Mouse (Mus musculus) adrenal gland, adult 18-20 months (tissue): ENCODE measurements around the gene Negr1. TPM values are rescaled to one million over a fixed set of nuclear protein-coding genes. Genes with fewer than 3 reads are reported as not detected.

Source experiments
- DNase-seq, 2 experiments: peaks; one replicate each; pipeline ENCODE4 v3.0.0; 2021 to 2022; ENCODE audit warnings: low spot score in 2 of 2
- long read RNA-seq, 2 experiments: library from polyadenylated mRNA; stranded (forward); transcript quantifications; one replicate each; pipeline ENCODE4 v2.0.0; 2021
- total RNA-seq, 2 experiments: library from RNA; stranded (reverse); gene quantifications; 1 replicate in 1 of 2; 2 replicates in 1 of 2; pipeline ENCODE4 v1.2.3; 2021

The Negr1 gene
- total RNA-seq: 10 to 100 TPM; 10.2 to 15.4 TPM
- long read RNA-seq, experiment 1, partial matches to known transcripts: 2 of 2 reads
- long read RNA-seq, experiment 1, other reads (novel, unspliced or antisense): 0 of 2 reads
- long read RNA-seq, experiment 2, partial matches to known transcripts: 0 of 2 reads
- long read RNA-seq, experiment 2, other reads (novel, unspliced or antisense): 2 of 2 reads

GRCm38 (mm10) chr3:156561524-156562423, at the start of gene Negr1:
Gene Negr1 (plus strand): TSS chr3:156561794.
- DNase-seq: peak; percentile 16 to 38

GRCm38 (mm10) chr3:156526461-156526933, 35.1 kb upstream of the Negr1 start:
- no peak for DNase-seq

- no peak for DNase-seq
These were observed 34.2 kb upstream of the Negr1 start for GRCm38 (mm10) chr3:156527231-156527995.

DNA sequence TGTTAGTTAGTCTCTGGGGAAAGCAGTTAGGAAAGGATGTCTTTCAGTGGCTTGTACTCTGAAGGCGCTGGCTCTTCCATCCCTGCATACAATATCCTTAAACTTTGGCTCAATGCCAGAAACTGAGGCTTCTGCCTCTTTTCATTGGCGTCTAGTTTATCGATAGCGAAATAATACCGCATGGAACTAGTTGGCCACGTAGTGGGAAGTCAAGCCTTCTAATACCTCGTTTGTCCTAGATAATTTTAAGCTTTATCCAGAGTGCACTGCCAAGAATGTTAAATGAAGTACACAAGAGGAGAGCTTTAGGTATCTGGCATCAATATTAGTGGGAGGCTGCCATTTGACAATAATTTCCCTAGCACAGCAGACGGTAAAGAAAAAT, 2.2 kb upstream of the Negr1 start:
- no peak for DNase-seq

GRCm38 (mm10) chr3:156559826-156560471, 1.6 kb upstream of the Negr1 start:
- DNase-seq: no peak

DNA sequence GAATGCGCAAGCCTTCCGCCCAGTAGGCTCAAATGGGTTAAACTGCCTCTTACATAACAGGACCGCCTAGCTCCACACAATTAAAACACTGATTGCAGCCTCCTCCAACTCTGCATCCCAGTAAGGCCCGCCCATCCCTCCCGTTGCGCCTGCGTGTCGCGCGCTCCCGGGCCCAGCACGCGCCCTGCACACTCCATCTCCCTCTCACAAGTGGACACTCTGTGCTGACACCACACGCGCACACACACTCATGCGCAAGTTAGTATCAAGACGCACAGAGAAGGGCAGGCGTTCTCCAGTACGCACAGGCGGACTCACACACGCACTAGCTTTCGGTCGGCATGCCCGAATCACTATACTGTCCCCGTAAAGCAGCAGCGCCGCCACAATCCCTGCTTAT, 828 bp upstream of the Negr1 start:
- DNase-seq: peak; percentile 3 to 33

GRCm38 (mm10) chr3:156562424-156562785, 811 bp downstream of the Negr1 start:
- DNase-seq: no peak

DNA sequence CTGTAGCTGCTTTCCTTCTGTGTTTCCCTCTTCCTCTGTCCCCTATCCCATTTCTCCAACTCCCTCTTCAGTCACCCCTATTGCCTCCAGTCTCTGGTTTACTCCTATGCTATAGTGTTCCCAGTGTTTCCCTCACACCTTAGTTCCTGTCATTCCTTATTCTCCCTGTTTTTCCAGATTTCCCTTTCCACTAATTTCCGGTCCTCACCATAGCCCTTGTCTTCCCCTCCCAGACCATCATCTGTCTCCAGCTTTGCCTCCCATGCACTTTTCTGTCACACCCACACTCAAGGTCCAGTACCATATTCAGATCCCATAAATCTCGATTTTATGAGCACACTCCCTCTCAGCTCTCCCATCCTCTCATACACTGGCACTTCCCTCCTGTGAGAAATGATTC, 1.2 kb downstream of the Negr1 start:
- DNase-seq: no peak

DNA sequence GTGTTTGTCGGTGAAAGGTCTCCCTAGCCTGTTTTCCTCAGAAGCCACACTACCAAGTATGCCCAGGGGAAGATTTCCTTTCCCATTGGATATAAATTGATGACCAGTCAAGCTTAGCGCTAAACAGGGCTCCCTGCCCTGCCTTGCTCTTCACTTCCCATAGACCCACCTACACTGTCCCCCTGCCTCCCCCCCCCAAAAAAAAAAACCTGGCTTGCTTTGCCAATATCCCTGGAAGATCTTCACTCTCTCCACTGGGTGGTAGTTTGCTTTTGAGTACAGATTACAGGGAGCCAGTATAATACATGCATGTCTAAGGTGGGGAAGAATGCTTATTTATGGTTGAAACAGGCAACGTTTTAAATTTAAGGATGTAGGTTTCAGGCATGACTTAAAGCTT, 1.8 kb downstream of the Negr1 start:
- DNase-seq: no peak

DNA sequence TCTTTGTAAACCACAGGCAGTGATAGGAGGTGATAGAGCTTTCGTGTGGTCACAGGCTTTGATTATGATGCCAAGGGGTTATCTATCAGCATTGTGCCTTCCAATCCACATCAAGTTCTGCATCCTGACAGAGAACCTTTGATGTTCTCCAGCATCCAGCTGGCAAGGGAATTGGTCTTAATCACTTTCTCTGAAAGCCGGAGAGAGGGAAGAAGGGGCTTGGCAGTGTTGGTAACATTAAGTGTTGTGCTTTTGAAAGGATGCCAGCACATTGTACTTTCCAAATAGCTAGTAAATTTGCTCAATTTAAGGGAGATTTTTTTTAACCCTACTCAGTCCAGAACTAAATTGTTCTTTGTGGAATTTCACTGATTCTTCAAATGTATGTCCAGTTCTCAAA, 11.9 kb downstream of the Negr1 start:
- DNase-seq: no peak

GRCm38 (mm10) chr3:156576292-156576691, 14.7 kb downstream of the Negr1 start:
- DNase-seq: no peak

- no peak for DNase-seq
These were observed 29.0 kb downstream of the Negr1 start for GRCm38 (mm10) chr3:156590612-156591011.

GRCm38 (mm10) chr3:156591125-156591524, 29.5 kb downstream of the Negr1 start:
- no peak for DNase-seq

- DNase-seq: no peak
These were observed 45.3 kb downstream of the Negr1 start for GRCm38 (mm10) chr3:156606846-156607245.

DNA sequence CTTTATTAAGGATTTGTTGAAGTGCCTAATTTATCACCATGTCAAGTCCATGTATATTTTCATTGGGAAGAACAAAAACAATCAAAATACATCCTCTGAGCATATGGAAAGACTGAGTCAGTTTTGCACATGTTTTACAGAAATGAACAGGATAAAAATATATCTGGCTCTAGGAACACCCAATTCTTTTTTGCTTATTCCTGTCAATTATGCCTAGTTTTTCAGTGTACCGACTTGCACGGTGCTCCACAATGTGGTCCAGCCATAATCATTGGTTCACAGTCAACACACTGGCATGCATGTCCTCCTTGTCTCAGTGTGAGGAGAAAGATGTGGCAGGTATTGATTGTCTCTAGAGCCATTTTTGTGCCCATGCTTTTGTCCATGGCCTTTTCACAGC, 58.3 kb downstream of the Negr1 start:
- no peak for DNase-seq

GRCm38 (mm10) chr3:156628594-156628993, 67.0 kb downstream of the Negr1 start:
- no peak for DNase-seq

- DNase-seq: no peak
These were observed 71.3 kb downstream of the Negr1 start for GRCm38 (mm10) chr3:156632942-156633341.

DNA sequence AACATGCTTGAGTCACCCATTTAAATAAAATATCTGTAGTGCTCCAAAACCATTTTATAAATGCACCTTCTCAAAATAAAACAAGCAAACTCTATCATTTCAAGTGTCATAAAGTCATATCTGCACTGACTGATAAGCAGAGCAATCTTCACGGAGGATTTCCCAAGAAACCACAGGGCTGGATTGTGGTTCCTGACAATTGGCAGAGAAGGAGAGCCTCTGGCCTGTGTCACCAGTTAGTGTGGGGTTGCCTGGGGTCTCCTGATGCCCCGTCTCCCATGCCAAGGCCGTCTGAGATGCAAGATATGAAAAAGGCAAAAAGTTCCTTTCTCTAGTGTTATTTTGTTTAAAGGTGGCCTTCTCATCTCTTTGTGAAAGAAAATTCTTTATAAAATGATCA, 77.8 kb downstream of the Negr1 start:
- DNase-seq: no peak

DNA sequence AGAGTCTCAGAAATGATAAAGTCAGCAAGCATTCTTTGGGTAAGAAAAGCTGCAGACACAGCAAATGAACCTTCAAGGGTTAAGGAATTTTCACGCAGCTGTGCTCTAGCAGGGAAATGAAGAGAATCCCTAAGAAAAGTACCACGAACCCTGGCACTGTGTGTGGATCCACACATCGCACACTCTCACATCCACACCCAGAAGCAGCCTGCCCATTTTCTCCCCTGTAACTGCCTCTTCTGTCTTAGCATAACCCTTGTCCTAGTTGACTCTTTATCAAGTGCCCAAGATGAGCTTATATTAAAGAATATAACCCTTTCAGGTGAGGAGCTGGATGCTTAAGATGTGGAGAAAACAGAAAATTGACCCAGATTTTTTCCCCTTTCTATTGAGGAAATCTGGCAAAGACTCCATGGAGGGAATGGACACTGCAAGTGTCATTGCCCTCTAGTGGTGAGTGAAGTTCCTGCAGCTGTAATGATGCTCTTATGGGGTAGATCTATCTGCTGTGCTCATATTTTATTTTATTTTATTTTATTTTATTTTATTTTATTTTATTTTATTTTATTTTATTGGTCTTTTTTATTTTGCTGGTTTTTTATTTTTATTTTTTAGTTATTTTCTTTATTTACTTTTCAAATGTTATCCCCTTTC, 82.2 kb downstream of the Negr1 start:
- peak; percentile 16 to 23 for DNase-seq

- no peak for DNase-seq
These were observed 86.8 kb downstream of the Negr1 start for GRCm38 (mm10) chr3:156648378-156648777.

GRCm38 (mm10) chr3:156662553-156662952, 101.0 kb downstream of the Negr1 start:
- no peak for DNase-seq
